Mouse (Mus musculus): ENCODE data around the gene Cntn4. TPM values are rescaled to one million over a fixed set of nuclear protein-coding genes. Genes with fewer than 3 reads are reported as not detected.

The Cntn4 gene
- polyA plus RNA-seq, 1 experiment from 2014 or later, result 0.99 TPM

DNA sequence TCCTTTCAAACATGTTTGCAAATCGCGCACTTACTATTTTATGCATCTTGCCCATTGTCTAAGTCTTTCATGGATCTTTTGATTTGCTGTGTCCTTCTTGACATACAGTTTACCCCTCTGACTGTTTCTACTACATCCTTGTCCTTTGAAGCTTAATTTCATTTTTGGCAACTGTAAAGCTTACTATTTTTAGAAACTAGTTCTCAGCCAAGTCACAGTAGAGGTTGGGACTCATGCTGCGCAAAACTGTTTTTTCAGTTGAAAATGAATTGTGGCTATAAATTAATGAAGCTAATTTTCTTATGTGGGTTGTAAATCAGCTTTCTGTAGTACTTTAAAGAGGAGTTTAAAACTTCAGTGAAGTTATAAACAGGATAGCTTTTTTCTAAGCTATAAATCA, 585.9 kb downstream of the Cntn4 start:
- Histone ChIP-seq H3K4me2 (no peak overlapping the region), H3K9ac (ENCODE audit: low read depth, low read length) (no peak overlapping the region), H3K9me3 (ENCODE audit: control insufficient read depth, low read length) (no peaks in the 10 kb centered on the region), H3K4me1 (replicated peaks; ENCODE audit: control insufficient read depth, insufficient read depth, low read length) (no peaks in the 10 kb centered on the region), H3K27me3 (replicated peaks; ENCODE audit: control insufficient read depth, insufficient read depth, low read length) (no peaks in the 10 kb centered on the region), H3K27ac (ENCODE audit: low read depth, low read length) (no peak overlapping the region), H3K36me3 (ENCODE audit: control insufficient read depth, insufficient read depth, low read length) (no peaks in the 10 kb centered on the region), H3K4me3 (ENCODE audit: low read depth, low read length) (no peak overlapping the region)
- 96% methylated on average over 3 of the region's 3 CpGs for WGBS
- DNase-seq (ENCODE audit: low spot score) (no peak), ATAC-seq (replicated peaks; ENCODE audit: low FRiP score) (no peak)

DNA sequence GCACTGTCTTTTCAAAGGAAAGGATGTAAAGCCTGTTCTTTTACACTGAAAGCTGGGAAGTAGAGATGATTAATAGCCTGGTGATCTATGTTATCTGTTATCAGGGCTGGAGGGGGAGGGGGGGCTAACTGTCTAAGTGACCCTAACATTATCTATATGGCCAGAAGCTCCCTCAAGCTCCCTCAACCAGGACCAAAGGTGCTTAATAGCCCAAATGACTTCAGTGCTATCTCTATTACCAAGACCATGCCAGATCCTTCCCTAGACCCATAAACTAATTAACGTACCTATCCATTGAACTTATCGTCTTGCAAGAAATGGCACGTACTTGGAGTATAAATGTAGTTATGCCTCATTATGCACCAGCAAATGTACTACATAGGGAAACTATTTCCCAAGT, 588.0 kb downstream of the Cntn4 start:
- H3K9ac ChIP-seq (ENCODE audit: low read depth, low read length), result no peak overlapping the region
- H3K4me1 ChIP-seq (replicated peaks; ENCODE audit: control insufficient read depth, insufficient read depth, low read length), result no peaks in the 10 kb centered on the region
- ATAC-seq (replicated peaks; ENCODE audit: low FRiP score) (no peak), DNase-seq (ENCODE audit: low spot score) (no peak)
- H3K9me3 ChIP-seq (ENCODE audit: control insufficient read depth, low read length), result no peaks in the 10 kb centered on the region
- WGBS, result 63% methylated on average over 3 of the region's 3 CpGs
- no peak overlapping the region for H3K4me2 ChIP-seq
- H3K27ac ChIP-seq (ENCODE audit: low read depth, low read length), result no peak overlapping the region
- no peak overlapping the region for H3K4me3 ChIP-seq (ENCODE audit: low read depth, low read length)
- H3K36me3 ChIP-seq (ENCODE audit: control insufficient read depth, insufficient read depth, low read length), result no peaks in the 10 kb centered on the region
- no peaks in the 10 kb centered on the region for H3K27me3 ChIP-seq (replicated peaks; ENCODE audit: control insufficient read depth, insufficient read depth, low read length)

DNA sequence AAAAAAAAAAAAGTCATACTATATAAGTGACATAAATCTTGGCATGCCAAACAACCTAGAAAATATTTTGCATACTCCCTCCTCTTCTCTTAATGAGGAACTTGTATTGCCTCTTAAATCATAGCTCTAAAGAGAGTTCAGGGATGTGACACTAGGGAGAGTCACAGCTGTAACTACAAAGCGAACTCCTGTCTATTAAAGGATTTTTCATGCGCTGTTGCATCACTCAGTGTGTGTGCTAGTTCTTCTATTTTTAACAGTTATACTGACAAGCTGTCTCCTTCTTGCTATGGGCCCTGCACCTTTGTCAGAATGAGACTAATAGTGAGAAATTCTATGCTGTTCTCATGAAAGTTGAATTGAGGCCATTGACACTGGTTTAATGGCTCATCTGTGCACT, 588.8 kb downstream of the Cntn4 start:
- no peak overlapping the region for H3K27ac ChIP-seq (ENCODE audit: low read depth, low read length)
- WGBS, result 89% methylated on average over 2 of the region's 2 CpGs
- H3K4me1 ChIP-seq (replicated peaks; ENCODE audit: control insufficient read depth, insufficient read depth, low read length), result no peaks in the 10 kb centered on the region
- H3K4me3 ChIP-seq (ENCODE audit: low read depth, low read length), result no peak overlapping the region
- H3K9me3 ChIP-seq (ENCODE audit: control insufficient read depth, low read length), result no peaks in the 10 kb centered on the region
- ATAC-seq (replicated peaks; ENCODE audit: low FRiP score) (no peak), DNase-seq (ENCODE audit: low spot score) (no peak)
- no peaks in the 10 kb centered on the region for H3K27me3 ChIP-seq (replicated peaks; ENCODE audit: control insufficient read depth, insufficient read depth, low read length)
- no peak overlapping the region for H3K4me2 ChIP-seq
- H3K9ac ChIP-seq (ENCODE audit: low read depth, low read length), result no peak overlapping the region
- H3K36me3 ChIP-seq (ENCODE audit: control insufficient read depth, insufficient read depth, low read length), result no peaks in the 10 kb centered on the region

DNA sequence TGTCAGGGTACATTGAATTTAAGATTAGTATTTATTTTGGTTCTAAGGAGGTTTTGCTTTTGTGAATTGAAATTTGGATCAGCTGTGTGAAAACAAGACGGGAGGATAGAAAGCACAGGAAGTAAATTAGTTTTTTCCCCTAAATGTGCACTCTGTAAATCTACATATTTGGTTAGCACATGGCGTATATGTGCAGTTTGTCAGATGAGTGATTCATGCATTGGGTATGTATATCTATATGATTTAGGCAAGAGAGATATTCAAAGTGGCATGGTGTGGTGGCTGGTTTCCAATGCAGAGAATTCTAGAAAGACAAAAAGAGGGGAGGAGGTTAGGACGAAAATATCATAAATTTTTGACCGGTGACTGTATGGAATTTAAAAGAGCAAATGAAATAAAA, 591.3 kb downstream of the Cntn4 start:
- WGBS, result 74% methylated on average over 4 of the region's 4 CpGs
- no peak overlapping the region for H3K4me3 ChIP-seq (ENCODE audit: low read depth, low read length)
- H3K4me2 ChIP-seq, result no peak overlapping the region
- no peak overlapping the region for H3K27ac ChIP-seq (ENCODE audit: low read depth, low read length)
- H3K9me3 ChIP-seq (ENCODE audit: control insufficient read depth, low read length), result no peaks in the 10 kb centered on the region
- no peak for ATAC-seq (replicated peaks; ENCODE audit: low FRiP score)
- no peak overlapping the region for H3K9ac ChIP-seq (ENCODE audit: low read depth, low read length)
- no peaks in the 10 kb centered on the region for H3K27me3 ChIP-seq (replicated peaks; ENCODE audit: control insufficient read depth, insufficient read depth, low read length)
- no peak for DNase-seq (ENCODE audit: low spot score)
- no peaks in the 10 kb centered on the region for H3K36me3 ChIP-seq (ENCODE audit: control insufficient read depth, insufficient read depth, low read length)
- no peaks in the 10 kb centered on the region for H3K4me1 ChIP-seq (replicated peaks; ENCODE audit: control insufficient read depth, insufficient read depth, low read length)

DNA sequence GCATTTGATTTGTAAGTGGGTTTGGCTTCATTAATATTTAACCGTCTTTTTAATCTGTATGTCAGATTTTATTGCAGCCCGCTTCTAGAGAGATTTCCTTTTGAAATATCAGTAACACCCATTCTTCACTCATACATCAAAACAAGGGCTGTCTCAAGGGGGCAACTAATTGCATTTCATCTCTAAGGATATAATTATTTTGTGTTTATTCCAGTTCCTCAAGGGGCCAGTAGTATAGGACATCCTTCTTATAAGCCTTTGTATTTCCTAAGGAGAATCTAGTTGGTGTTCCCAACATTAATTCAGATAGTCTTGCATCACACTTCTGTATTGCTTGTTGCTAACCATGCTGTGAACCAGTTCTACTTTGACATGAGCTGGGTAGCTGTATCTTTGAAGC, 599.7 kb downstream of the Cntn4 start:
- no peaks in the 10 kb centered on the region for H3K27me3 ChIP-seq (replicated peaks; ENCODE audit: control insufficient read depth, insufficient read depth, low read length)

DNA sequence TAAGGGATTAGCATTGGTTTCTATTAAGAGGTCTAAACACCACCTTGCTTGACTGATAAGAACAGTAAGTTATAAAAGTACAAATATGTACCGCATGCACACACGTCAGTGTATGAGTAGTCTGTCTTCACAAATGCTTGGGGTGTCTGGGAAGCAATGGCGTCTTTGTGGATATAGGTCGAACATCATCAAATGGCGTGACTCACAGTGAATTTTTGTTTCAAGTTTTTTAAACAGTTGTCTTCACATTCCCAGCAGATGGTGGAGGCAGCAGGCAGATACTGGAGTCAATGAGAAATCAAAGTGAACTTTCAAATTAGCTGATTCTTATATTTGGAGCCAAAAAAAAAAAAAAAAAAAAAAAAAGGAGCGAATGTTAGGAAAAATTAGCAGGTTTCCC, 604.2 kb downstream of the Cntn4 start:
- no peaks in the 10 kb centered on the region for H3K27me3 ChIP-seq (replicated peaks; ENCODE audit: control insufficient read depth, insufficient read depth, low read length)
- no peak overlapping the region for H3K4me2 ChIP-seq
- DNase-seq (ENCODE audit: low spot score) (no peak), ATAC-seq (replicated peaks; ENCODE audit: low FRiP score) (no peak)
- no peak overlapping the region for H3K9ac ChIP-seq (ENCODE audit: low read depth, low read length)
- no peak overlapping the region for H3K27ac ChIP-seq (ENCODE audit: low read depth, low read length)
- no peaks in the 10 kb centered on the region for H3K36me3 ChIP-seq (ENCODE audit: control insufficient read depth, insufficient read depth, low read length)
- 90% methylated on average over 6 of the region's 6 CpGs for WGBS
- no peak overlapping the region for H3K4me3 ChIP-seq (ENCODE audit: low read depth, low read length)
- H3K9me3 ChIP-seq (ENCODE audit: control insufficient read depth, low read length), result no peaks in the 10 kb centered on the region; the same call in 1 of the 2 replicates
- H3K4me1 ChIP-seq (replicated peaks; ENCODE audit: control insufficient read depth, insufficient read depth, low read length), result no peaks in the 10 kb centered on the region

More for the DNA sequence above, 599.7 kb downstream of the Cntn4 start:
- Histone ChIP-seq H3K27ac (ENCODE audit: low read depth, low read length) (no peak overlapping the region), H3K36me3 (ENCODE audit: control insufficient read depth, insufficient read depth, low read length) (no peaks in the 10 kb centered on the region), H3K9ac (ENCODE audit: low read depth, low read length) (no peak overlapping the region), H3K4me3 (ENCODE audit: low read depth, low read length) (no peak overlapping the region), H3K4me1 (replicated peaks; ENCODE audit: control insufficient read depth, insufficient read depth, low read length) (no peaks in the 10 kb centered on the region), H3K4me2 (no peak overlapping the region), H3K9me3 (ENCODE audit: control insufficient read depth, low read length) (no peaks in the 10 kb centered on the region)
- ATAC-seq (replicated peaks; ENCODE audit: low FRiP score), result no peak
- no peak for DNase-seq (ENCODE audit: low spot score)
- 72% methylated on average over 2 of the region's 2 CpGs for WGBS

DNA sequence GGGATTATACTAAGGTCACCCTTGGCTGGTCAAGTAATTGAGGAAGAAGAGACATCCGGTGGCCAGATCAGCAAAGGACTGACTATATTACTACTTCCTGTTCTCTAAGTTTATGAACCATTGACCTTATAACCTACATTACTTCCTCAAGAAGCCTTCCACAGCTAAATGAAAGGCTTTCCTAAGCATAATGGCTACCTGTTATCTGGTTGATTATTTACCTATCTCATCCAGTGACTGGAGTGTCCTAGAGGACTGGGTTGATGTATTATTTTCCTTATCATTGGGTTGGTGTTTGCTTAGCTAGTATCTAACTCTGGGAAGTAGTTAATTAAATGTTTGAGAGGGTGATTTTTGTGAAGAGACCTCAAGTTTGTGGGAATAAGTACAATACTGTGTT, 606.4 kb downstream of the Cntn4 start:
- no peak for ATAC-seq (replicated peaks; ENCODE audit: low FRiP score)
- Histone ChIP-seq H3K4me3 (ENCODE audit: low read depth, low read length) (no peak overlapping the region), H3K9ac (ENCODE audit: low read depth, low read length) (no peak overlapping the region), H3K4me1 (replicated peaks; ENCODE audit: control insufficient read depth, insufficient read depth, low read length) (no peaks in the 10 kb centered on the region), H3K9me3 (ENCODE audit: control insufficient read depth, low read length) (no peaks in the 10 kb centered on the region; the same call in 1 of the 2 replicates), H3K36me3 (ENCODE audit: control insufficient read depth, insufficient read depth, low read length) (no peaks in the 10 kb centered on the region), H3K4me2 (no peak overlapping the region), H3K27me3 (replicated peaks; ENCODE audit: control insufficient read depth, insufficient read depth, low read length) (no peaks in the 10 kb centered on the region), H3K27ac (ENCODE audit: low read depth, low read length) (no peak overlapping the region)
- 62% methylated on average over 1 of the region's 1 CpGs for WGBS
- DNase-seq (ENCODE audit: low spot score), result no peak

DNA sequence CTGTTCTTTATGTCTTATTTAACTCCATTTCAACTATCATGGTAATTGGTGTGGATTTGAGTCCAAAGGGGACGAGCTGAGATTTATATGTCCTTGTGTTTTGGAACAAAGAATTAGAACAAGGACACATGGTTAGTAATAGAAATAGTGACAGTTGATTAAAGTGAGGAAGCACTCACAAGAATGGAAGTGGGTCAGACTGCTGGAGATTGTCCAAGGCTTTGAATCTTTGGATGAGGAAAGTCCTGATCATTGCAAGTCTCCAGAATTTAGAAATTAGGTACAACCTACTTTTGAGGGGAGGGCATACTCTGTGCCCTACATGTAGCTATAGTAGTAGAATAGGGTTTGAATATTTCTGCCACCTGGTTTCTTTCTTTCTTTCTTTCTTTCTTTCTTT, 622.0 kb downstream of the Cntn4 start:
- ATAC-seq (replicated peaks; ENCODE audit: low FRiP score) (no peak), DNase-seq (ENCODE audit: low spot score) (no peak)
- Histone ChIP-seq H3K36me3 (ENCODE audit: control insufficient read depth, insufficient read depth, low read length) (no peaks in the 10 kb centered on the region), H3K27ac (ENCODE audit: low read depth, low read length) (no peak overlapping the region), H3K9me3 (ENCODE audit: control insufficient read depth, low read length) (no peaks in the 10 kb centered on the region), H3K9ac (ENCODE audit: low read depth, low read length) (no peak overlapping the region), H3K4me1 (replicated peaks; ENCODE audit: control insufficient read depth, insufficient read depth, low read length) (no peaks in the 10 kb centered on the region), H3K4me3 (ENCODE audit: low read depth, low read length) (no peak overlapping the region), H3K27me3 (replicated peaks; ENCODE audit: control insufficient read depth, insufficient read depth, low read length) (no peaks in the 10 kb centered on the region), H3K4me2 (no peak overlapping the region)
- WGBS, result 60% methylated on average over 1 of the region's 1 CpGs

DNA sequence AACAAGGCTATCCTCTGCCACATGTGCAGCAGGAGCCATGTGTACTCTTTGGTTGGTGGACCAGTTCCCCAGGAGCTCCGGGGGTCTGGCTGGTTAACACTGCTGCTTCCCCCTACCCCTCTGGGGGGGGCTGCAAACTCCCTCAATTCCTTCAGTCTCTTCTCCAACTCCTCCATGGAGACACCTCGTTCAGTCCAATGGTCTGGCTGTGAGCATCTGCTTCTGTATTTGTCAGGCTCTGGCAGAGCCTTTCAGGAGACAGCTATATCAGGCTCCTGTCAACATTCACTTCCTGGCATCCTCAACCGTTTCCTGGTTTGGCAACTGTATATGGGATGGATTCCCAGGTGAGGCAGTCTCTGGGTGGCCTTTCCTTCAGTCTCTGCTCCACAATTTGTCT, 622.7 kb downstream of the Cntn4 start:
- no peaks in the 10 kb centered on the region for H3K27me3 ChIP-seq (replicated peaks; ENCODE audit: control insufficient read depth, insufficient read depth, low read length)
- WGBS, result 52% methylated on average over 3 of the region's 3 CpGs
- DNase-seq (ENCODE audit: low spot score) (no peak), ATAC-seq (replicated peaks; ENCODE audit: low FRiP score) (no peak)
- H3K36me3 ChIP-seq (ENCODE audit: control insufficient read depth, insufficient read depth, low read length), result no peaks in the 10 kb centered on the region
- H3K9ac ChIP-seq (ENCODE audit: low read depth, low read length), result no peak overlapping the region
- H3K9me3 ChIP-seq (ENCODE audit: control insufficient read depth, low read length), result no peaks in the 10 kb centered on the region
- H3K4me2 ChIP-seq, result no peak overlapping the region
- no peaks in the 10 kb centered on the region for H3K4me1 ChIP-seq (replicated peaks; ENCODE audit: control insufficient read depth, insufficient read depth, low read length)
- no peak overlapping the region for H3K4me3 ChIP-seq (ENCODE audit: low read depth, low read length)
- H3K27ac ChIP-seq (ENCODE audit: low read depth, low read length), result no peak overlapping the region

Data from liver, embryonic 11.5 days (tissue).